8 mouse cellular contexts compared by ENCODE assay signal in genomic region chr11:23565761-23566160, GRCm38 (mm10). TPM values are rescaled to one million over a fixed set of nuclear protein-coding genes. Genes with fewer than 3 reads are reported as not detected.
DNase-seq lines count a peak whose midpoint lies in the region; ATAC-seq lines count a peak whose summit lies in the region.
"Had no signal": no experiment of that assay in that cellular context is flagged by ENCODE, and none has a peak within 500 bp of the region (broad histone marks: within the 10 kb centered on the region; RNA-seq: fewer than 3 reads in every experiment).

No protein-coding gene starts in this region.

- H3K9ac ChIP-seq in midbrain, embryonic 14.5 days (replicated peaks; ENCODE audit: low read length) = no peak overlapping the region

- H3K4me1 ChIP-seq in midbrain, embryonic 14.5 days (ENCODE audit: control insufficient read depth, insufficient read depth, low read length) = no peaks in the 10 kb centered on the region

- H3K27me3 ChIP-seq in midbrain, embryonic 14.5 days (ENCODE audit: control insufficient read depth, insufficient read depth, low read length) = no peaks in the 10 kb centered on the region

- H3K4me3 ChIP-seq in midbrain, embryonic 14.5 days (replicated peaks; ENCODE audit: low read depth, low read length) = no peak overlapping the region

- ATAC-seq in midbrain, embryonic 14.5 days (ENCODE audit: low FRiP score, low TSS enrichment) = peak; percentile 31; the same call in 1 of the 2 replicates

- peak; percentile 70 for DNase-seq in adipocyte (ENCODE audit: low spot score)
- DNase-seq in cerebellum, postnatal 4 days (ENCODE audit: low spot score in 2 of 2) = peak; percentile 58 to 82
- DNase-seq in gastrocnemius, postnatal 10 days = peak; percentile 76
- DNase-seq in kidney, adult 11 months = peak; percentile 59
- peak; percentile 62 to 77 for DNase-seq in left cerebral cortex, postnatal 36 days (ENCODE audit: low spot score in 2 of 2)
- DNase-seq in midbrain, embryonic 14.5 days = peak; percentile 82
- peak; percentile 28 to 78 for DNase-seq in spleen, adult 18-20 months

- H3K4me2 ChIP-seq in midbrain, embryonic 14.5 days (ENCODE audit: low read length) = no peak overlapping the region

- H3K27ac ChIP-seq in midbrain, embryonic 14.5 days (replicated peaks; ENCODE audit: low read depth, low read length) = no peak overlapping the region

- H3K36me3 ChIP-seq in midbrain, embryonic 14.5 days (ENCODE audit: control insufficient read depth, insufficient read depth, low read length) = peaks cover 45% of the 10 kb centered on the region

- 66% methylated on average over 6 of the region's 6 CpGs for WGBS in midbrain, embryonic 14.5 days

- no peaks in the 10 kb centered on the region for H3K9me3 ChIP-seq in midbrain, embryonic 14.5 days (ENCODE audit: control insufficient read depth, low read length)

- intact Hi-C loops in left cerebral cortex, postnatal 36 days (cut with DNase I) = loop anchor here (5.0 to 10.0 kb wide), 2 partner anchors 68 to 581 kb away; partner anchors contain the start of genes Ahsa2, Commd1 and Gm28048

RNA-seq across cellular contexts. Expression of gene 1700093K21Rik, which starts 44.8 kb away (rescaled TPM):
- total RNA-seq in gastrocnemius, postnatal 10 days (2021) = under 1 TPM in 1 of 2 experiments, not detected in 1; 0.41 TPM
- under 1 TPM in 1 of 2 experiments, not detected in 1; 0.68 TPM for total RNA-seq in left cerebral cortex, postnatal 36 days (2021)
- polyA plus RNA-seq in midbrain, embryonic 14.5 days (2014; fragmentation: Nextera tagmentation; extraction: Ambion mirVana) = 0.28 TPM in 1 of 2 replicates, not detected in the other
- polyA plus RNA-seq: stomach, embryonic 16.5 days had no signal
